Mouse (Mus musculus): ENCODE measurements at regions not wholly inside any gene's neighbourhood (a gene's known extent, or its start where the extent isn't known, plus 50 kb on each side); places are given as distances from the start of the nearest gene placed in this dataset.

DNA sequence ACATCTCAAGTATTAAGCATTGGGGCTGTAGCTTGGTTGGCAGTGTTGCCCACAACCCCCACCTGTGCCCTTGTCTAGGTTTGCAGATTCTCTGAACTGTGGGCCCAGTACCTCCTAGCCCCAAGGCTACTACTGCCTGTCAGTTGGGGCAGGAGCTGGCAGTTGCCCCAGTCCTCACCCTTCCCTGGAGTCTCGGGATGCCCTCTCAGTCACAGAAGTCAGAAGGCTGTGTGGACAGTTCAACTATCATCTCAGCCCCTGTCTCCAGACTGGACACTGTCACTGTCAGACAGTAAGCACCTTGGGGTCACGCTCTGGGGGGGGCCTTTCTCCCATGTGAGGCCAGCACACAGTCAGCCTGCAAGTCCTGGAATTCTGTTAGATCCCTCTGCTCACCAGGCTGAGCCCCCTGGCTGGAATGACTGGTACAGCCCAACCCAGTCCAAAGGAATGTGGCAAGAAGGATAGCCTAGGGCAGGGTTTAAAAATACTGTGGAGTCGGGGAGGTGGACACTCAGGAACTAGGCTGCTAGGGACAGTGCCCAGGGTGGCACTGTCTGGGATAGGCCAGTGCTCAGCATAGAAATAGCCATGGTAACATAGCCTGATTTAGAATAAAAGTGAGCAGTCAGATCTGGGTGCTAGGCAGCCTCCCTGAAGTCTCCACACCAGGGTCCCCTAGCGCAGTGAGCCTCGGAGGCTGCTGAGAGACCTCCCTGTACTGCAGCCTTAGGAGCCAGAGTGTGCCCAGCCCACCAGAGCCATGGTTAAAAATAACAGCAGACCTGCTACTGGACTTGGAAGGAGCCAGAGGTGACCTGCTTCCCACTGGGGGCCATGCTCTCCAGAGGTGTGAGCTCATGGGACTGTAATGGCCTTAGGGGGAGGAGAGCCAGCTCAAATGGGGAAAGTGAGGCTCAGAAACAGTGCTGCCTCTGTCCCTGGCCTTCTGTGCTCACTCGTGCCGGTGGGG lies 83.1 kb upstream of the Ptpn1 start:
- no peak for DNase-seq (ENCODE audit: extremely low spot score, low spot score)

DNA sequence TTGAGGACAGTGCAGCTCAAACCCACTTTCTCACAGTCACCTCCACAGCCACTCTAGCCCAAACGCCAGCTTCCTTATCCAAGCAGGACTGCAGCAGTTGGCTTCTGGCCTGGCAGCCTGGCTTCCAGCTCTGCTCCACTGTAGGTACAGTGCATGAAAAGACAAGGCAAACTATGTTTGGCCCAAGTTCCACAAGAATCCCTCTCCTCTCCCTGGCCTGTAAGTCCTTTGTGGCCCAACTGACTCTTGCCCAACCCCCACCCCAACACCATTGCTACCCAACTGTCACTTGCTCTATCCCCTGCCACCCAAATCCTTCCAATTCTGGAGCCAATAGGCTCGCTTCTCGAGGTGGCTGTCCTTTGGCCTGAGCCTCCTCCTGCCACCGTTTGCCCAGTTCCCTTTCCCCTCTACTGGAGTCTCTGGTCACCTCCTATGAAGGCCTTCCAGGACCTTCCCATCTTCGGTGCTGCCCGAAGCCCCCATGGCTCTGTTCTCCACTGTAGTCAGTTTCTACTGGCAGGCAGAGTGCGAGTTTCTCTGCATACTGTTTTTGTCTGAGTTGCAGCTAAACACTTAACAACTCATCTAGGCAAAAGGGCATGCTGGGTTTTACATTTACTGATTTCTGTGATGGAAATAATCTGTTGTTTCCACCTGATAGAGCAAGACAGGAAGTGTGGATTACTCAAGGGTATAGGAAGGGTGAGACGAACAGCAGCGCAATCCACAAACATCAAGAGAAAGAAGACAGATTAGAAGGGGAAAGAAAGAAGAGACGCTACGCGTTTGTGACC lies 84.4 kb upstream of the Ptpn1 start:
- no peak for DNase-seq (ENCODE audit: extremely low spot score, low spot score)

DNA sequence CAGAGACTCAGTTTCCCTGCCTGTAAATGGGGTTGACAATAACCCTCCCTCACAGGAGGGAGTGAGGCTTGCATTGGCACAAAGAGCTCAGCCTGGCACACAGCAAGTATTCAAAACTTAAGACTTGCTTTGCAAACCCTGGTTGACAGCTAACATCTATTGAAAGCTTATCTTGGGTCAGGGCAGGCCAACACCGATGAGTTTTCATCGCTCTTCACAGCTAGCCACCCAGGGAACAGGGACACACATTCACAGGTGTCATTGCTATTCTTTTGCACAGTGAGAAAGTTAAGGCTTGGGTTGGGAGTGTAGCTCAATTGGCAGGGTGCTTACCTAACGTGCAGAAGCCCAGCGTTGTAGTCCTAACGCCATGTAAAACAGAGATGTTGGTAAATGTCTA lies 86.5 kb upstream of the Ptpn1 start:
- no peak for DNase-seq (ENCODE audit: extremely low spot score, low spot score)

DNA sequence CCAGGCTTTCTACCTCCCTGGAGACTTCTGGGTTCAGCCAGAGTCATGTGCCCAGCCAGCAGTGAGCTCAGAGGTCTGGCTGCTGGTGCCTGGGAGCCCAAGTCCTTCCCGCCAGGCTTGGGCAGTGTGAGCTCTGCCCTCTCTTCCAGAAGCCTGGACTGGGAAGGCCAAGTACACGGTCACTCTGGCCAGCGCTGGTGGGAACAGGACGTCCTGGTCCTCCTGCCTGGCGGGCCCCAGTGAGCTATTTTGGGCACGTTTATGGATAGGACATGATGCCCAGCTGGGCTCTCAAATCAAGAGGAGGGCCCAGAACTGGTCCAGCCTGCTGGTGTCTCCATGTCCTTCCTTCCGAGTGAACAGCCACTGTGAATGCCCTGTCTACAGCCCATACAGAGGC lies 87.3 kb upstream of the Ptpn1 start:
- no peak for DNase-seq (ENCODE audit: extremely low spot score, low spot score)

DNA sequence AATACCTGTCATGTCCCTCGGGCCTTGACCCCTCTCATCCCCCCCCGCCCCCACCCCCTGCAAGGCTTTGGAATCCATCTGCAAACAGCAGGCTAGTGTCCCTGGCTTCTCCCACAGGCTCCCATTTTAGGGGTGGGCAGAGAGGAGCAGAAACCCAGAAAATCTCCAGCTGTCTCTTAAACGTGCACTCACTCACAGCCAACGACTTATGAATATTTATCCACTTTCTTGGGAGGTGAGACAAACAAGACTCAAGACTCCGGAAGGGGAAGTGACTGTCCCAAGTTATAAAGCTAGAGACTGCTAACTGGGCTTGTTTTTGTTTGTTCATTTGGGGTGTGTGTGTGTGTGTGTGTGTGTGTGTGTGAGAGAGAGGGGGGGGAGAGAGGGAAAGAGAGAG lies 87.9 kb upstream of the Ptpn1 start:
- no peak for DNase-seq (ENCODE audit: extremely low spot score, low spot score)

DNA sequence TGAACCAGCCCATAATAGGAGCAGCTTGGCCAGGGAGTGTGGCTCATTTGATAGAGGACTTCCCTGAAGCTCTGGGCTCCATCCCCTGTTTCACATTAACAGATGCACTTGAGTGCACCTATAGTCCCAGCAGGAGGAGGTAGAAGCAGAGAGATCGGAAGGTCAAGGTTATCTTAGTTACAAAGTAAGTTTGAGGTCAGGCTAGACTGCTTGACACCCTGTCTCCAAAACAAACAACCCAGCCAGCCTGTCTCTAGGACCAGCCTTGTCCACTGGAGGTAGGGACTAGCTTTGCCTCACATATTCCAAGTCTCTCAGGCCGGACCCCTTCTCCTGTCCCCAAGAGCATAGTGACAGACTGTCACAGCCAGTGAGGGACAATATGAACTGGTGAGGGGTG lies 88.9 kb upstream of the Ptpn1 start:
- DNase-seq (ENCODE audit: extremely low spot score, low spot score), result no peak

DNA sequence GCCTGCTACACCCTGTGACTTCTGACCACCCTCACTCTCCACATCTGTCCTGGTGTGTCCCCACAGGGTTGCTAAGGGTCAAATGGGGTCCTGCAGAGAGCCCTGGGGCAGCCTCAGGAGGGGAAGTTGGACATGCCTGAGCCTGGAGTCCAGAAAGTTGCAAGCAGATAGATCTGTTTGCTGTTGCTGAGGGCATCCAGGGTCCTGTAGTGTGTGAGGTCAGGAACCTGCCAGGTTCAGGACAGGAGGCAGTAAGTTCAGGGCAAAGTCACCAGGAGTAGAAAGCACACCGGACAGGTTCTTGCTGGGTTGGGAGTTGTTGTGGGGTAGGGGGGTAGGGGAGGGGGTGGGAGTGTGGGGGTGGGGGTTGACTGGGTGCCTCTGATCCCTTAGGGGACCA lies 89.4 kb upstream of the Ptpn1 start:
- no peak for DNase-seq (ENCODE audit: extremely low spot score, low spot score)

DNA sequence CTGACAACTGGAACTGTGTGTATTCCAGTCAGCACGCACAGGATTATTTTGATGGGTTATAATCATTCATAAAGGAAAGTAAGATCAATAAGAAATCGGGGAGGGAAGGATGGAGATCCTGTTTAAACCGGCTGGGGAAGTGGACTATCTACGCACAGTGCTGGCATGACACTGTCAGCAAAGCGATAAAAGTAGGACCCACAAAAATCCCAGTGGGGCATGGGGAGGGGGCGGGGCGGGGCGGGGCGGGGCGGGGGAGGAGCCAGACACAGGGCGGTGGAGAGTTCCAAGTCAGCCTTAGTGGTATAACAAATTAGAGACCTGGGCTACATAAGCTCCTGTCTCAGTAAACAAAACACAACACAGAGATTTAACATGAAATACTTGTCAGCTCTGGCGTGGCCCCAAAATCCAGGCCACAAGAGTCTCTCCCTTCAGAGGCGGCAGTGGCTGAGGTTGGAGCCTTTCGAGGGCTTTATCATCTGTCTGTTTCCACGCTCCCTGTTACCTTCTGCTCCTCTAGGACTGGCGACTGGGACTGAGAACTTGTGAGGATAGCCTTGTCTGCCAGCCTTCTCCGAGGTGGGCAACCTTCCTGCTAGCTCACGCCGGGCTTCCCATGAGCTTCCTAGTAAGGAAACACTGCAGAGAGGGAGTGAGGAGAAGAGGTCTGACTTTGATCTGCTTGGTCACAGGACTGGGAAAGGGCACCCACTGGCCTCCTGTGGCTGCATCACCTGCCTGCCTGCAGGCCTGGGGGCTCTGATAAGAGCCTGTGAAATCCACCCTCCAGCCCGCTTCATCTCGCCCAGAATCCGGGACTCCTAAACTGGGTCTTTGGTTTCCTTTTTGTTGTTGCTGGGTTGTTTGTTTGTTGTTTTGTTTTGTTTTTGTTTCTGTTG lies 90.3 kb upstream of the Ptpn1 start:
- DNase-seq (ENCODE audit: extremely low spot score, low spot score), result no peak

DNA sequence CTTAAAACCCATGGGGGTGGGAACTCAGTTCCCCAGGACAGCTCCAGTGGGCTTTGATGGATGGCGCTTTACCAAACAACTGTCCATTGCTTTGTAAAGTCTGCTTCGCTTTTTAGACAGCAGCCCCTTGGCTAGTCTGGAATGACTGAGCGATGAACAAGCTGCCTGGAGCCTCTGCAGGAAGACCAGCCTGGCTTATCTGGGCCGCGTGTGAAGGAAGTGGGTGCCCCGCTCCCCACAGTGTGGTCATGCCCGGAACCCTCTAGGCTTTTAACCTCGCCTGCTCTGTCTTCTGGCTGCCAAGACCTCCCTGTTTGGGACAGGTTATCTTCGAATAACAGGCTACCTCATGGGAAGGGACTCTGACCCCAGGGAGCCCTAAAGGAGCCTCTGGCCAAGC lies 91.5 kb upstream of the Ptpn1 start:
- no peak for DNase-seq (ENCODE audit: extremely low spot score, low spot score)

DNA sequence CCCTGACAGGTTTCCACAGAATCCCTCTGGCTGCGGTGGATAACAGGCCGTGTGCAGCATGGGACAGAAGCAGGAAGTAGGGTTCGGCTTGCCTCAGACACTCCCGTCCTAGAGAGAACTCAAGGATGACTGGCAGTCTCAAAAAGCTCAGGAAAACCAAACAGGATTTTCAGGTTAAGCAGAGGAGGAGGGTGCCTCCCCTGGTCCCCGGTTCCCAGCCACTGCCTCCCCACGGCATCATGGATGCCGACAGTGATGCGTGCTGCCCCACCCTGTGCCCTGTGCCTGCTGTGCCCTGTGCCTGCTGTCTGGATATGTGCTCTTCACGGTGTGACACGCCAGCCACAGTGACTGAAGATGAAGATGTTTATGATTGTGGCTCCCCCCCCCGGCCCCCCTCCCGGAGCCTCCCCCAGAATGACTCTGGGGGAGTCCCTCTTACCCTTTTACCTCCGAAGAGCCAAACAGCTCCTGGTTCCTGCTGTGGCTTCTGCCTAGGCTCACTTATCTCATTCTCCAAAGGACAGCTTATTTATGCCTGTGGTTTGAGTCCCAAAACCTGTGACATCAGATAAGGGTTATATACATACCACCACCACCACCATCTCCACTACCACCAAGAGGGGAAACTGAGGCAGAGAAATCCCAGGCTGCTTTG lies 92.4 kb upstream of the Ptpn1 start:
- no peak for DNase-seq (ENCODE audit: extremely low spot score, low spot score)

DNA sequence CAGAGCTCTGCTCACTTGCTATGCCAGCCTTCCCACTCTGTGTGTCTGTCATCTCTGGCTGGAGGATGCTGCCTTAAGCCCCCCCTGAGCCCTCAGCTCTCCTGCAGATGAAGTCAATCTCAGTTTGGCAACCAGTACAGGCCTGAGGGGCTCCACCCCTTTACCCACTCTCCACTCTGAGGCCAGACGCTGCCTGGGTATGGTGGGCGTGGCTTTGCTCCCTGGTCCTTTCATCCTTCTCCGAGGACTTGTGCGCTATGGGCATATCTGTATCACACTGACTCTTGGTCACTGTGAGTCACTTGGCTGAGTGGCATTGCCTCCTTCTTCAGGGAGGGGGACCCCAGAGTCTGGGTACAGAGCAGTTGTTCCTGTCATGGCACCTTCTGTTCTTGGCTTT lies 94.3 kb upstream of the Ptpn1 start:
- DNase-seq (ENCODE audit: extremely low spot score, low spot score), result no peak

DNA sequence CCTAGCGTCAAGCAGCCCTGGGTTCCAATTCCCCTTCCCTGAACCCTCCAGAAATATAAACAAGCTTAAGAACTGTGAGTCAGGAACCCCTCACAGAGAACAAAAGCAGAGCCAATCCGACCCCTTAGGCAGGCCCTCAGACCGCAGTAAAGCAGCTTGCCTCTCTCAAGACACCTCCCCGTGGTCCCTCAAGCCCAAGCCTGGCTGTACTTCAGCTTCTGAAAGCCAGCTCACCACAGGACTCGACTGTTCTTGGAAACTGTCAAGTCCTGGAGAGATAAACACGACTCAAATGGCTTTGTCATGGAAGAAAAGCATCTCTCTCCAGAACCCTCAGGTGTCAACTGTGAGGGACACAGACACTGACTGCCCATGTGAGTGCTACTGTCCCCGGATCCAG lies 95.2 kb upstream of the Ptpn1 start:
- no peak for DNase-seq (ENCODE audit: extremely low spot score, low spot score)

DNA sequence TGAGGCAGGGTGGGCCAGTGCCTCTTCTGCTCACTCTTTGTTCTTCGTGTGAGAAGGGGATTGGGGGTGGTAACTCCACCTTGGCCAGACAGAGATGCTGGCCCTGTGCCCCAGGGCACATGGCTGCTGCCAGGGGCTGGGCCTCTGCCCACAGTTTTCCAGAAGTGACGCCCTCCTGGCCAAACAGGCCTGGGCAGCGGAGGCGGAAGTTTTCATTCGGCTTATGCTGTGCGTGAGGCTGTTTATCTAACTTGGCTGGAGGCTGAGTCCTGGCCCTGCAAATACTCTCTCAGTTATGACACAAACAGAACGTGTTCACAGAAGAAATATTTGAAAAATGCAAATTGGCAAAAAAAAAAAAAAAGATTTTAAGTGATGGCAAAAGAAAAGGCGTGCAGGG lies 97.3 kb upstream of the Ptpn1 start:
- DNase-seq (ENCODE audit: extremely low spot score, low spot score), result no peak

DNA sequence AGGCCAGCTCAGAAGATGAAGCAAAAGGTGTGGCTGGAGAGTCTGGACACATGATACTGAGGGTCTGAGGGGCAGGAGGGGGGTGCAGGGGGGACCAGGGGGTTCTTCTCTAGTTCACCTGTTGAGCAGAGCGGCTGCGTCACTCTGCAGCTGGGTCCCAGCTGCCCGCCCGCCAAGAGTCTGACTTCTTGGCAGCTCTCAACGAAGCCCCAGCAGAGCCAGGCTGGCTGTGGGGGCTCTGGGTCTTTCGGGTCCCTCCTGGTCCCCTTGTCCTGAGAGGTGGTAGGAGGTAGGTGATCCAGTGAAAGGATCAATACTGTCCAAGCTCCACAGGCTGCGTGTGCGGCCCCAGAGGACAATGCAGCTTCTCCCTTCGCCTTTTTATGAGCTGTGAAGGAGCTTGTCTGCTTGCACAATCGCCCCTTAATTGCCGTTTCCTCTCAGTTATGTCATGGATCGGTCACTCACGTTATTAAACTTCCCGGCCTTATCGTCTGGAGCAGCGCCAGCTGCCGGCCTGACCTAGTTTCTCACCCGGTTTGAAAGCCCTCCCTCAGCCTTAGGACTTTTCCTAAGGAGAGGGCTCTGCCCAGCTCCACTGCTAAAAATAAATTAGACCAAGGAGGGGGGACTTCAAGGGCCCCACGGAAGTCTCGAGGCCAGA lies 98.4 kb upstream of the Ptpn1 start:
- DNase-seq (ENCODE audit: extremely low spot score, low spot score), result no peak

DNA sequence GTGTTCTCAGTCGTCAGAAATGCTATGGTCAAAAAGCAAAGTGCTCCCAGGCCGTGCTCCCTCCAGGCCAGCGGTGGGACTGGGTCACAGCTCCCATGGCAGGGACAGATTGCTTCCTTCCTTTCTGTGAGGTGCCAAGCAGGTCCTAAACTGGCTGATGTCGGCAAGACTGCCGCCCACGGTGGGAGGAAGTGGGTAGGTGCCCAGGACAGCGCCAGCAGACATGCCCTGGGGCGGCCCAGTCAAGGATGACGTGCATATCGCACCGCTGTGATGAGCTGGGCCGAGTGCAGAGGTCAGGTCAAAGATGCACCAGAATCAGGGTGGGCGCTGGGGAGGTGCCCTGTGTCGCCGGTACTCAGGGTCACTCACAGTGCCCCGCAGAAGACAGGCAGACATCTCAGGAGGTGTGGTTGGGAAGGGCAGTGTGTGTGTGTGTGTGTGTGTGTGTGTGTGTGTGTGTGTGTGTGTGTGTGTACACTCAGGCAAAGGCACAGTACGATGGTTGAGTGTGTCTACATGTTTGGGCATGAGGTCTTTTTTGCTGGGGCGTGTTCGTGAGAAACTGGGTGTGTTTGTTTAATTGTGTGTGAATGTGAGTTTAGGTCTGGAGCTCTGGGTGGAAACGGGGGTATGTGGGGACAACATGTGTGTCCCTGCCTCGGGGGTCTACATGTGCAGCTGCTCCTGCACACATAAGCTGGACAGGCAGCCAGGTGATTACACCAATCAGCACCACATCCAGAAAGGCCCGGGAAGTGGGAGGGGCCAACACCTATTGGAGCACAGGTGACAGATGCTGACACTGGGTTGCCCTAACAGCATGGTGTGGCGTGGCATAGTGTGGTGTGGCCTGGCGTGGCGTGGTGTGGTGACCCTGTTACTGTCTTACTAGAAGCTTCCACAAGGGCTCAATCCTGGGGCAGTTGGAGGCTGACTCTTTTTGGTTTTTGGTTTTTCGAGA lies 100.5 kb upstream of the Ptpn1 start:
- no peak for DNase-seq (ENCODE audit: extremely low spot score, low spot score)

DNA sequence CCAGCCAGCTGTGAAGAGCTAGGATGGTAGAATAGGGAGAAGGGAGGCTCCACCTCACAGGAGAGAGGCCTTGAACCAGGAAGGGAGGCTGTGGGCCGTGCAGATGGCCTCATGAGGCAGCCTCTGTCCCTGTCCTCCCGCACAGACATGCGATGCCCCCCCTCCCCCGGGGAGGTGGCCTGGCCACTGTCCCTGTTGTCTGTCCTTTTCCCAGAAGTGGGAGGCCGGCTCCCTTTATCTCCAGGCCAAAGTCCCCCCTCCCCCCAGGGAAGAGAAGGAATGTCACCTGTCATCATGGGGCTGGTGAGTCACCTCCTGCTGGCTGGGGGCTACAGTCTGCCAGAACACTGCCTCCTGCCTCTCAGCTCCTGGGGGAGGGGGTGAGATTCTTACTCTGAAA lies 103.6 kb upstream of the Ptpn1 start:
- no peak for DNase-seq (ENCODE audit: extremely low spot score, low spot score)

DNA sequence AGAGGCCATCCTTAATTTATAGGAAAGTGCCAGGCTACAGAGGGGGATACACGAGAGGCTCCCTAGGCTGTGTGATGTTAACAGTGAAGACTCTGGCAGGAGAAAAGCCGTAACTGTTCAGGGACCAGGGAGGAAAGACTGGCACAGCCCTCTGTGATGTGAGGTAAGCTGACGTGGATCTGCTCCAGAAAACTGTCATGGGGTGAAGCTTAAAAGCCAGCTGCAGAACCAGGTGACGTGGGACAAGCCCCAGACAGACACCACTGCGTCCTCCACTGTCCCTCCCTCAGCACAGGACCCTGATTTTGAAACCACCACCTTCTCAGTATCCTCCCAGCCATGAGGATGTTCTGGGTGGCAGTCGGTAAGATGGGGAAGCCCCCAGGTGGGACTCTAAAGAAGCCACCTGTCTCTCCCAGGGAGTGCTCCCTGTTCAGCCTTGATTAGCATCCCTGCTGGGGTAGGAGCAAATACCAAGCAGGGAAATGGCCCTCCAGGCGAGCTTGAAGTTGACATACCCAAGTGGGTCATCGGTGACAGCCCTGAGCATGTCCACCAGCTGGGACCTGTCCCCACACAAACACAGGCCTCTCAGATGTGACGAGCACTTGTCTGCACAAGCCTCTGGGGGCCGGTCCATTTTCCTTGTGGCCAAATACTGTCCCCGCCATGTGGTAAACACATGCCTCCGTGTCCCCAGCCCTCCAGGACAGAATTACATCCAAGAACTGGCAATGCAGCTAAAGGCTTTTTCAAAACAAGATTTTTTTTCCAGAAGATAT lies 104.7 kb upstream of the Ptpn1 start:
- no peak for DNase-seq (ENCODE audit: extremely low spot score, low spot score)

DNA sequence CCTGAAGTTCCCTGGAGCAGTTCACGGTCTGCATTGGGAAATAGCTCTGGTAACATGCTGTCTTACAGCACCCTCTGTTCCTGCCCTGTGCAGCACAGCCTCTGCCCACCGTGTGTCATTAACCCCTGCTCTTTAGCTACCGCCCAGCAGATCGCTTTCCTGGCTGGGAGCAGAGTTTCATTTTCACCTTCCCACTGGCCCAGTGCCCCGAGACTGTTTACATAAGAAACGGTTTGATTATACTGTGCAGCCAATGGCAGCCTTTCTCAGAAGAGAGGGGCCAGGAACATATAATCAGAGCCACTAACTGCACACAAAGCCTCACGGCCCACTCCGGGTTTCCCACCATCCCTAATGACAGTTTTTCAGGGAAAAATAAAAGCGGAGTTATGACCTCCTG lies 108.3 kb upstream of the Ptpn1 start:
- DNase-seq (ENCODE audit: extremely low spot score, low spot score), result no peak

DNA sequence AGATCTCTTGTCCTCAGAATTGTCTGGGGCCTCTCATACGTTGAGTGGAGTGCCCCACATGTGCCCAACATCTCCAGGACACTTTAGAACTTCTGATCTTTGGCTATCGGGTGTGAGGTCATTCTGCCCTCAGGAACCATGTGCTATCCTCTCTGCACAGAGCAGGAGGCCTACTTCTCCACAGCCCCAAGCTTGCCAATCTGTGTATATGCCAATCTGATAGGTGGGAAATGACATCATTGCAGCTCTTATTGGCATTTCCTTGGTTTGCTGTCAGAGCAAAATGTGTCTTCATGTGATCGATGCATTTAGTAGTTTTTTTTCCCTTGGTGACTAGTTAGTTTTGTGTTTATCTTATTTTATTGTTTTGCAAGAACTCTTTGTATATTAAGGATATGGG lies 108.8 kb upstream of the Ptpn1 start:
- no peak for DNase-seq (ENCODE audit: extremely low spot score, low spot score)
